Mouse (Mus musculus): Measurements from ENCODE around the gene Pafah2.

- no peak for TF ChIP-seq CTCF (IDR thresholded peaks at IDR 0.05; ENCODE audit: low read depth)
- TF ChIP-seq EP300 (IDR thresholded peaks at IDR 0.05; ENCODE audit: low read depth), result no peak
Measured at GRCm38 (mm10) chr4:134374306-134374705, 21.8 kb upstream of the Pafah2 start.

Data from liver, postnatal 0 days (tissue).